ENCODE assay signal across 9 mouse cellular contexts in the genomic region with DNA sequence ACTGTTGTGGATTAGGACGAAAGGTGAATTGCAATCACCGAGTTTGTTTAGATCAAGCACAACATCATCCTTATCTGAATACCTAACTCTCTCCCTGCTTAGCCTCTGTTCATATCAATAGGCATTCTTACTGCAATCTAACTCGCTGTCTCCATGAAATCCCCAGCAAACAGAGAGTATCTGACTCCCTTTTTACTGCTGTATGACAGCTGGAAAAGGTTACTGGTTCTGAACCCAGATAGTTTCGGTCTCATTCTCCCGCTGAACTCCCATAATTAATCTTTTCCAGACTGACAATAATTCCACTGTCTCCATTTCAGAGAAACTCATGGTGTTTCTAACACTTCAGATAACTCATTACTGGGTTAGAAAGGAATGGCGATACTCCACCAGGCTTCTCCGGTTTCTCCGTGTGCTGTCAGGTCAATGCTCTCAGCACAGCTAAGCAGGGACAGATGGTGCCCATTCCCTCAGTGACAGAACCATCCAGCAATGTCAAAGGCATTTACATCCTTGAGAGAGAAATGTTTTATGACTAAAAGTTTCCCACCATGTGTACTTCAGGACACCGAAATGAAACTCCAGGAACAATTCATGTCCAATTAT.
DNase-seq lines count a peak whose midpoint lies in the region; ATAC-seq lines count a peak whose summit lies in the region.
"Had no signal": no experiment of that assay in that cellular context is flagged by ENCODE, and none has a peak within 500 bp of the region (broad histone marks: within the 10 kb centered on the region; RNA-seq: fewer than 3 reads in every experiment).

No protein-coding gene starts in this region.

- no peak overlapping the region for H3K9ac ChIP-seq in embryonic facial prominence, embryonic 11.5 days (replicated peaks; ENCODE audit: low read length)

- H3K4me1 ChIP-seq in embryonic facial prominence, embryonic 11.5 days (ENCODE audit: control insufficient read depth, insufficient read depth, low read length), result no peaks in the 10 kb centered on the region

- H3K4me3 ChIP-seq in embryonic facial prominence, embryonic 11.5 days (ENCODE audit: low read depth, low read length), result no peak overlapping the region
- H3K4me3 ChIP-seq: erythroblast, embryonic 14.5 days had no signal

- ATAC-seq in cerebellum, adult (ENCODE audit: insufficient number of reproducible peaks, low FRiP score, low TSS enrichment), result peak; percentile 81
- peak; percentile 80; the same call in 1 of the 2 replicates for ATAC-seq in embryonic facial prominence, embryonic 11.5 days (replicated peaks; ENCODE audit: insufficient number of reproducible peaks, low FRiP score, low TSS enrichment, low read depth)

- no peak overlapping the region for H3K27ac ChIP-seq in embryonic facial prominence, embryonic 11.5 days (replicated peaks; ENCODE audit: low read depth, low read length)

- H3K9me3 ChIP-seq in embryonic facial prominence, embryonic 11.5 days (replicated peaks; ENCODE audit: control insufficient read depth, low read length), result no peaks in the 10 kb centered on the region

- H3K4me2 ChIP-seq in embryonic facial prominence, embryonic 11.5 days (ENCODE audit: low read depth, low read length), result no peak overlapping the region

- DNase-seq in cerebellum, postnatal 4 days (ENCODE audit: low spot score in 2 of 2), result no peak
- peak; percentile 11 for DNase-seq in 3T3-L1 (ENCODE audit: low read depth, low spot score)
- peak; percentile 81 for DNase-seq in embryonic facial prominence, embryonic 11.5 days (ENCODE audit: low spot score)
- DNase-seq in kidney, postnatal 14 days, result peak; percentile 29
- DNase-seq in layer of hippocampus, adult 11-12 months (ENCODE audit: low spot score), result no peak
- DNase-seq in right cerebral cortex, adult 2 months (ENCODE audit: low spot score in 2 of 2), result no peak
- no peak for DNase-seq in adrenal gland, adult 18-20 months (ENCODE audit: low spot score in 2 of 2)

- no peaks in the 10 kb centered on the region for H3K36me3 ChIP-seq in embryonic facial prominence, embryonic 11.5 days (replicated peaks; ENCODE audit: control insufficient read depth, insufficient read depth, low read depth, low read length)

- H3K27me3 ChIP-seq in embryonic facial prominence, embryonic 11.5 days (ENCODE audit: control insufficient read depth, insufficient read depth, low read length), result no peaks in the 10 kb centered on the region

- WGBS in embryonic facial prominence, embryonic 11.5 days, result 29% methylated on average over 9 of the region's 9 CpGs

Comparison
In these comparisons a context has a peak if more than half of its experiments do, and no peak if none do; other contexts are left out.
1. DNase-seq: peak in 3T3-L1 (single experiment), embryonic facial prominence, embryonic 11.5 days (single experiment) and kidney, postnatal 14 days (single experiment); none in cerebellum, postnatal 4 days (0 of 2), layer of hippocampus, adult 11-12 months (single experiment), right cerebral cortex, adult 2 months (0 of 2) and adrenal gland, adult 18-20 months (0 of 2).